Mouse (Mus musculus) testis, postnatal 14 days (tissue): Measurements from ENCODE around the gene Cox6b2.

ENCODE experiments used
- DNase-seq: peaks from one replicate; pipeline ENCODE4 v3.0.0; 2021; ENCODE audit warnings: low spot score

Gene Cox6b2

DNA sequence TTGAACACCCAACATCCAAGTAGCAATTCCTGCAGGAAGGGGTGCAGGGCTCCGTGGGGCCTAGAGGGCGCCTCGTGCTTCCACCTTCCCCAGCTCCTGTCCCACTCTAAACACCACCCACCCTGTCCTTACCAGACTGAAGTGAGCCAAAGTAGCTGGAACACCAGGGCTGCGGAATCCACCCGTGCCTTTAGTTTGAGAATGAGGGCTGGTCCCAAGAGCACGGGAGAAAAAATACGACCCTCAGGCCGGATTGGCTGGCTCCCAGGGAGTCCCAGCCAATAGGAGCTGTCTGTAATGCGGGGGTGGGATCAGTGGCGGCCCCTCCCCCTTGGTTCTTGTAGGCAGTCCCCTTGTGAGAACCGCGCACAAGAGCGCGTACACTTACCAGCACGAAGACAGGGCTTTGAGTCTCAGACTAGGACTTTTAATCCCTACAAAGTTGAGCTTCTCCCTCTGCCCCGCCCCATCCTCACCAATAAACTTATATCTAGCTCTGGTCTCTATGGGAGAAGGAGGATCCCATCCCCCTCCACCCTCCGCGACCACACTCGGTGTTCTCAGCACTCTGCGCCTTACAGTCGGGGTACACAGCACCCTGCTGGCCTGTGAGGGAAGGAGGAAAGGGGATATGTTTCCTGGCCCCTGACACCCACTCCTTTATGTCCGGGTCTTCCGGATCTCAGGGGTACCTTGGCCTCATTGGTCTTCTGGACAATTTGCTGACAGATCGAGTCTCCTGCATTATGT lies at the start of gene Cox6b2:
Cox6b2 (minus strand) TSS at position 274 of the 750 bp plus-strand sequence.
- peak; percentile 92 for DNase-seq

DNA sequence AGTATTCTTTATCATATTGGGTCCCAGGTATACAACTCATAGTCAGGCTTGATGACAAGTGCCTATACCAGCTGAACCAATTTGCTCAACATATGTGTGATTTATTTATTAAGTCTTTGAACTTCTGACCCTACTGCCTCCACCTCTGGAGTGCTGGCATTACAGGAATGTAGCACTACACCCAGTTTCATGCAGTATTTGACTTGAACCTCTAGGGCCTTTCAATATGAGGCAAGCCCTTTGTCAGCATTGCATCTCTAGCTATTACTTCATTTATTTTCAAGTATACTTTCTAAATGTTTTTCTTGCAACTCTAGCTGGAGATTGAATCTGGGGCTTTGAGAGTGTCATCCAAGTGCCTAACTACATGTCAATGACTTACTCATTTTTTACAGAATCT lies 49.4 kb upstream of the Cox6b2 start:
- DNase-seq: no peak

DNA sequence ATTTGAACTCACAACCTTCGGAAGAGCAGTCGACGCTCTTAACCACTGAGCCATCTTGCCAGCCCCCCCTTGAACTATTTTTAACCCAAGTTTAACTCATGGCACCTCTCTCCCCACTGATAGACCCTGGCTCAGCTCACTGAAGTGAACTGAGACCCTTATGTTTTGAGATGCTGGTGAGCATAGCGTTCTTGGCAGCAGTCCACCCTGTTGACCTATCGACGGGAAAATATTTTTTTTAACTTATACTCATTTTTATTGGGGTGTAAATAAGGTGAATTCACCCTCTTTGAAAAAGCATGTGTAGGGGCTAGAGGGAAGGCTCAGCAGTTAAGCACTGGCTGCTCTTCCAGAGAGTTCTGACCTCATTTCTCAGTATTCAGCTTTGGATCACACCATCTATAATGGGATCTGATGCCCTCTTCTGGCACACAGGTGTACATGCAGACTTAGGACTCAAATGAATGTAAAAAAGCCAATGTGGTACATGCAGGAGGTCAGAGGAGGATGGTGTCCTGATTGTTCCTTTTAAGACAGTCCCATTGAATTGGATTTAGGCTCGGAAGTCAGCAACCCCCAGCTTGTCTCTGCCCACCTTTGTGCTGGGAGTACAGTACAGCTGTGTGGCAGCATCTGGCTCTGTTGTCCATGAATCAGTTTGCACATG lies 43.0 kb upstream of the Cox6b2 start:
- no peak for DNase-seq

DNA sequence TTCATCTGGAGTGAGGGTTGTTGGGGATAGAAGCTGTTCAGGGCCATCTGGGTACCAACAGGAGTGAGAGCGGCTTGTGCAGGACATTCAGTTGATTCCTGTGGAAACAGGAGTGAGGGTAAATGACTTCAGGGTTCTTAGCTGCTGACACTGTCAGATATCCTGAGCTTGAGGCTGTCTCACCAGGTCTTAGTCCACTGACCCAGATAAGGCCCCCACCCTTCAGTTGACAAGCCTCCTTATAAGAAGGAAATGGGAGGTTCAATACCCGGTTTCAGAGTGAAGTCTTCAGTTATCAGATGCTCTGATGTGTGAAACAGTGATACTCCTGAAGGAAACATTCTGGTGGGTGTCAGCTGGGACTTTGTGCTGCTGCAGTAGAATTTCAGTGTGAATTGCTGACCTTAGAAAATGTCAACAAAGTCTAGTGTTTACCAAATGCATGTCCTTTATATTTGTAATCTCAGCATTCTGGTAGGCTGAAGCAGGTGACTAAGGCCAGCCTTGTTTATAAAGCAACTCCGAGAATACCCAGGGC lies 41.8 kb upstream of the Cox6b2 start:
- DNase-seq: no peak

DNA sequence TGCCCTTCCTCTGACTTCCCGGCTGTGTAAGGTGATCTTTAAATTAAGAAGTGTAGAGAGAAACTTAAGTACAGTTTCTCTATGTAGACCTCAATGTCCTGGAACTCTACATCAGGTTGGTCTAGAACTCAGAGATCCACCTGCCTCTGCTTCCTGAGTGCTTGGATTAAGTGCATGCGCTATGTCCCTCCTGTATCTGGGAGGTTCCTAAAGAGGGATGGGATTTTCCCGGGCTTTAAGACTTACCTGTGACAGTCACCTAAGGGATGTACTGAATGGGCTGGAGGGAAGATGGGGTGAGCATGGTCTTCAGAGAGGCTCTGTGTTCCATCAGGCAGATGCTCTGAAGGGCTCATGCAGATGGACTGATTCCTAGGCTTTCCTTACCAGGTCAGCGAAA lies 40.8 kb upstream of the Cox6b2 start:
- no peak for DNase-seq

DNA sequence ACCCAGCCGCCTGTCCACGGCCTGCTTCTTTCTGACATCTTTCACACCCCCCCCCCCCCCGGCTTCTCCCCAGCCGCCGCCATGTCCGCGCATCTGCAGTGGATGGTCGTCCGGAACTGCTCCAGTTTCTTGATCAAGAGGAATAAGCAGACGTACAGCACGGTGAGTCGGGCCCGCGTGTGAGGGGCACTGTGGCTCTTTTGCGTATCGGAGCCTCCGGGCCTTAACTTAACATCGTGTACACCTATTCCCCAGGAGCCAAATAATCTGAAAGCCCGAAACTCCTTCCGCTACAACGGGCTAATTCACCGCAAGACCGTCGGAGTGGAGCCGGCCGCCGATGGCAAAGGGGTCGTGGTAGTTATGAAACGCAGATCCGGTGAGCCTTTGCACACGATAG lies 40.4 kb upstream of the Cox6b2 start:
- peak; percentile 37 for DNase-seq

DNA sequence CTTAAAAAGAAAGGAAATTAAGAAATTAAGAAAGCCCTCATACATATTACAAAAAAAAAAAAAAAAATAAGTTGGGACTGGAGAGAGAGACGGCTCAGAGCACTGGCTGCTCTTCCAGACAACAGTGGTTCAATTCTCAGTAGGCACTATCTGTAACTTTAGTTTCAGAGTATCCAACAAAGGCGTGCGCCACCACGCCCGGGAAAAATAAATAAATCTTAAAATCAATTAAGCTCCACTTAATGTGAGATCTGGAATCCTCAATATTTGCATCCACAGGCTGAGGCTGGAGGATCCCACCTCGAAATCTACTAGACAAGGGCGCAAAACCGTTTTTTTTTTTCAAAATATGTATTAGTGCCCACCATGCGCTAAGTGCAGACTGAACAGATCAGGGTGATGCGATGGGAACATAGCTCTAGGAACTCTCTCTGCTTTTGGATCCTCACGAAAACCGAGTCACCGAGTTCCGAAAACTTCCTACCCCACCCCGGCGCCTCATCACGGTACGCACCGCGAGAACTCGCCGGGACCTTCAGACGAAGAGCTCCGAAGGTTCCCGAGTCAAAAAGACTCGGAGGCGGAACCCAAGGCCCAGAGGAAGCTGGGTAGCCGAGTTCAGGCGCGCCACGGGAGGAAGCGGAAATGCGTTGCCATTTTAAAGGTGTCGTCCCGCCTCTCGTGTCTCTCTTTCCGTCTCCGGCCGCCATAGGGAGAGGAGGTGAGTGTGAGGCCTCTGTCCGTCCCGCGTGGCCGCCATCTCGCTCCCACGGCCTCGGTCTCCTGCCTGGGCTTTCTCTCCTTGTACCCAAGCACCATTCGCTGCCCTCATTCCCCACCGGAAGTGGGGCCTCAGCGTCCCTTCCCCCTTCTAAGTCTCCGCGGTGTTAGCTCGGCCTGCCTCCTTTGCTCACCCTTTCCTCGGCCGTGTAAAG lies 39.7 kb upstream of the Cox6b2 start, which contains the start of gene Rpl28:
Rpl28 (plus strand) TSS at position 597 of the 935 bp plus-strand sequence.
- peak; percentile 95 for DNase-seq

DNA sequence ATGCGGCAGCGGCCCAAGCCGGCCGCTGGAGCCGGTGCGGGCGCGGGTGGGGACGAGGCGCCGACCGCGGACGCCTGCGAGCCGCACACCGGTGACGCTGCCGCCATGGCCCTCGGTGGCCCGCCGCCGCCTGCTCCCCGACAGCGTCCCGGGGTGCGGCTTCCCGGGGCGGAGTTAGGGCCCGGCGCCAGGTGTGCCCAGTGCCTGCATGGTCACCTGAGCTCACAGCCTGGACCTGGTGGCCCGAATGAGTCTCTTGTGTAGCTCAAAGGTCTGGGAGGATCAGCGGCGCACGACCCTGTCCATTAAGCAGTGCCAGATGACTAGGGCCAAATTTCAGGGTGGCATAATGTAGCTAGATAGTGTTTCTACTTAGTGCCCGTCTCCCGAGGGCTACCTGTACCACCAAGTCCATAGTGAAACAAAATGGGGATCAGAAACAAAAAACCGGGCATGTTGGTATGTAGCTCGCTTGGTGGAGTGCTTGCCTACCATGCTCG lies 36.6 kb upstream of the Cox6b2 start, which contains the start of gene Tmem238:
Tmem238 (minus strand) TSS at position 221 of the 500 bp plus-strand sequence.
- peak; percentile 38 for DNase-seq

DNA sequence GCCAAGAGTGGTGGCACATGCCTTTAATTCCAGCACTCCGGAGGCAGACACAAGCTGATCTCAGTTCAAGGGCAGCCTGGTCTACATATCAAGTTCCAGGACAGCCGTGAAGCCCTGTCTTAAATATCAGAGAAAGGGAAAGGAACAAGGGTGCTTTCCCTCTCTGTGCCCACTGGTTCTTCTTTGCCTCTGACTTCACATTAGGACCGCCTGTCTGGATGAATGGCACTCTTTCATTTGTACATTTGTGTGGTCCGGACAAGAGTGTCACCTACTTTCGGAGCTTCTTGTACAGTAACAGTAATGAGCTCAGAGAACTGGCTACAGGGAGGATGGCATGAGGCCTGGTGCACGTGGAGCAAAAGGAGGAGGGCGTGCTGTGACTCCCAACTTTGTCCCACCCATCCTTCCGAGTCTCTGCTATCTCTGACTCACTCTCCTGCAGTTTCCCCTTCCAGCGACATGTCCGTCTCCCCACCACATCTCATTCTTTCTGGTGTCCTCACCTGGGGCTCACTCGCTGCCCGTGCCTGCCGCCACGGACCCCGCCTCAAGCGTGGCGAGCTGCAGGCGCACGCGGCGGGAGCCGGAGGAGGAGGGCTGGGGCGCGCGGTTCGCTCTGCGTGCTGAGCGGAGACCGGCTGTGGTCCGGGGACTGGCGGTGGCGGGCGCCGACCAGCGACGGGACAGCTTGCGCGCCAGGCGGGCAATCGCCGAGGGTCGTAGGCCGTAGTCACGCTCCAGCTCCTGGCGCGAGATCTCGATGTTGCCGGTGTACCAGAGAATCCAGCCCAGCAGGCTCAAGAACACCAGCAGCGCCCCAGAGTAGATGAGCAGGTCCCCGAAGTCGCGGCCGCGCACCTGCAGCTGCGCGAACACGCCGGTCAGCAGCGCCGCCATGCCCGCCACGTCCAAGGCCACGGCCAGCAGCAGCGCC lies 35.9 kb upstream of the Cox6b2 start:
- DNase-seq: peak; percentile 65

DNA sequence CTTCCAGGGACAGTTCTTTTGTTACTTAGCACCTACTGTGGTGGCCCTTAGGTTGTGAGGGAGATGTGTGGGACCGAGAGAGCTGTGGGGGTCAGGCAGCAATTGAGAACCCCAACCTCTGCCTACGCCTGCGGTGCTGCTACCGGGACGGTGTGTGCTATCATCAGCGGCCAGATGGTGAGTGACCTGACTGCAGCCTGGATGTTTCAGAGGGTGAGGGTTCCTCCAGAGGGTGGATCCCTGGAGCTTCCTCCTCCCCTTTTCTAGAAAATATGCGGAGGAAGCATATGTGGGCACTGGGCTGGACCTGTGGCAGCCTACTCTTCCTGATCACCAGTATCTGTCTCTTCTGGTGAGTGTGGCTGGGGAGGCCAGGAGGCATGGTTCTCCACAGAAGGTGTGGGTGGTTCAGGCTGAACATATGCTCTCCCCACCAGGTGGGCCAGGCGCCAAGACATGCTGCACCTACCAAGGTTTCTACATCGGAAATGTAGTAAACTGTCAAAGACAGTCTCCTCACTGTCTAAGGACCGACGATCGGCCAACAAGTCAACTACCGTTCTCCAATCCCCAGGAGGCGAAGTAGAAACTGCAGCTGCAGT lies 30.9 kb upstream of the Cox6b2 start:
- no peak for DNase-seq

DNA sequence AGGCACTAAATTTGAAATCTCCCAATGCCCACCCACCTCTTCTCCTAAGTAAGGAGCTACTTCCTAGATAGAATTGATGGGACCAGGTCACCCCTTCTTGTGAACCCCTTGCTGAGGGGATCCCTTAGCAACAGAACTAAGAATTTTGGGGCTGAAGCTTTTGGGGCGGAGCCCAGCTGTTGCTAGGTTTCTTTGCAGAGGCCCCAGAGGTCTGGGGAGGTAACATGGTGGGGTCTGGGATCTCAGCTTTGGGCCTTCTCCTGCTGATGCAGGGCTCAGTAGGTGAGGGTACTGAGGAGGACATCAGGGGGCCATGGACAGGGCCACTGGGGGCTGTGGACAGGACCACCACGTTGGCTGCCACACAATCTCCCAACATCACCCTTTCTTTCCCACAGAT lies 29.9 kb upstream of the Cox6b2 start, which contains the start of the genes Il11 and Tmem190:
Il11 (minus strand) TSS at position 101 of the 400 bp plus-strand sequence.
Tmem190 (plus strand) TSS at position 179 of the 400 bp plus-strand sequence.
- DNase-seq: no peak

DNA sequence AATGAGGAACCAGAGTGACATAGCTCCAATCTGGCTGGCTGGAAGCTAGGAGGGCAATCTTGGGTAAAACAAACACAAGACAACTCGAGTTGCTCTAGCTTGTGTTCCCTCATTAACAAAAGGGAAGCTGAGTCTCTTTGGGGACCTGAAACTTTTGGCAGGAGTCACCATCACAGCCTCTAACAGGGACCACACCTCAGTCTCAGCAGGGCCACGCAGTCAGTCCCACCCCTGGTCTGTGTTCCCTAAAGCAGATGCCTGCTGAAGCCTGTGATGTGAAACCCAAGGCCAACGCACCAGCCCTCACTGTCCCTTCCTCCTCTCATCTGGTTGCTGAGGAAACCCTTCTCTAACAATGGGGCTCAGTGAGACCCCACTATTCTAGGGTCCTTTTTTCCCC lies 29.2 kb upstream of the Cox6b2 start:
- no peak for DNase-seq

DNA sequence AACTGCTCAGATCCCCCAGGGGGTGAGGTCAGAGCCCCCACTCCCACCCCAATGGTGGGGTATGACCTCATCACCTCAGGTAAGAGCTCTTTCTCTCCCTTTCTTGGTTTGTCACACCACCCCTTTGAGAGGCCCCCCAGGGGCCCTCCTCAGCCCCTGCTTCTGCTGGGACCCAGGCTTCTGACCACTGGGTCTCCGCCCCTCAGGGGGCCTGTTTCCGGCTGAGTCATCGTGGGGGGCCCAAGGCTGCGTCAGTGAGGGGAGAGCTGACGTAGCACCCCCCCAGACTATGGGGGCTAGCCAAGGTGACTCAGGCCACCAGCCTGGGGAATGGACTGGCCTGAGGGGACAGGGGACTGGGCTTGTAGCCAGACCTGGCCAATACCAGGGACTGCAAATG lies 27.0 kb upstream of the Cox6b2 start:
- no peak for DNase-seq

DNA sequence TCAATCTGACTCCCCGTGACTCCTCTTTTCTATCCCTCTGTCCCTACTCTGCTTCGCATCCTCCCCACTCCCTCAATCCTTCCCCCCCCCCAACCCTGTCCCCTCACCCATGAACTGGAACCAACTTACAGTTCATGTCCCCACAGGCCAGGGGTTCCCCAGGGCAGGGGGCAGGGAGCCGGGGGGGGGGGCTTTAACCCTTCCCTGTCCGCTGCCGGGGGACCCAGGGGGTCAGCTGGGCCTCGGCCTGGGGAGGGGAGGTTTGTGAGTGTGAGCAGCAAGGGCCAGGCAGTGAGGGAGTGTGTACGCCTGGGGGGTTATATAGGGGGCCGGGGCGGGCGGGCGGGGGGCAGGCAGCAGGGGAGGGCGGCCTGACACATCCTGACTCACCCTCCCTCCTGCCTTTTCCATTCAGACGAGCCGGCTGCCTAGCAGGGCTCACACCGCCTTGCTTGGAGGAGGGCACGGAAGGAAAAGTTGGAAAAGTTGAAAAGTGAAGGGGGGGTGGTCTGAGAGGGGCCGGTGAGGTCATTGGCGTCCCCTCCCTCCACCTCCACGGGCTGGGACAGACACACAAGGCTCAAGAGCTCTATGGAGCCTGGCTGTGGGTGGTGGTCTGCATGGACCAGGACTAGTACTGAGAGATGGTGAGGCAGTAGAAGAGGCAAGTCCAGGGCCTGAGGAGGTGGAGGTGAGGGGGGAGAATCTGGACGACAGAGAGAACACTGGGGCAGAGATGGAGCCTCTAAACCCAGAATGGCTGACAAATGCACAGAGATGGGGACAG lies 25.1 kb upstream of the Cox6b2 start:
- no peak for DNase-seq

DNA sequence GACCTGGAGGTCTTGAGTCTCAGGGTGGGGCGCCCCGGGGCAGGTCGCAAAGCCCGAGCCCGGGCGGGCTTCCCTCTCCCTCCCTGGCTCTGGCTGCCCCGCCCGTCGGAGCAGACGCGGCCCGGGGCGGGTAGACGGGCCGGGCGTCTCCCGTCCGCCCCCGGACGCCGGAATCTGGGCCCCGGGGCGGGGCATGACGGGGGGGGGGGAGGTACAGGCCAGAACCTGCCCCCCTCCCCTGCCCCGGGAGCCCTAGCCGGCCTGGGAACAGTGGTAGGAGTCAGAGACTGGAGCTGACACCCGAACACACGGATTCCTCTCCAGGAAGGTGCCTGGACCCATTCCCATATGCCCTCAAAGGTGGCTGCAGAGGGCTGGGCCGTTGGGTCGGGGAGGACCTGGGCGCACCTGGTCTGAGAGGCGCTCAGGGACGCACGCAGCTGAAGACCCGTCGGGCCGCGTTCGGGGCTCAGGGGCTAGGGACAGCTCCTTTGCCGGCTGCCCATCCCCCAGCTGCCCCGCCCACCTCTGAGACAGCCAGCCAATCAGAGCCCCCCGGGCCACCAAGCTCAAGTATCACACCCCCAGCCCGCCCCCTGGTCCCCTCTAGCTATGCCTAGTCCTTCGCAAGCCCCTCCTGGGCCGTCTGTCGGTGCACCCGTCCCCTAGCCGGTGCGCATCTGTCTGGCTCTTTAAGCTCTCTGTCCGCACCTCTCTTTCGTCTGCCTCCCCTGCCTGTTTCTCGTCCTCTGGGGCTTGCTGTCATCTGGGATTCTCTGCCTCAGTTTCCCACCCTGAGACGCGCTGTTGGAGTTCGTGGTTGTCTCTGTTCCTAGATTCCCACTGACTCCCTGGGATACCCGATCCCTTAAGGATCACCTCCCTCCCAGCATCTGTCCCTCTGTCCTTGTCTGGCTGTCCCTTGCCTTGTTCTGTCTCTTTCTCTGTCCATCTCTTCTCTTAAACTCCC lies 24.3 kb upstream of the Cox6b2 start:
- peak; percentile 70 for DNase-seq

DNA sequence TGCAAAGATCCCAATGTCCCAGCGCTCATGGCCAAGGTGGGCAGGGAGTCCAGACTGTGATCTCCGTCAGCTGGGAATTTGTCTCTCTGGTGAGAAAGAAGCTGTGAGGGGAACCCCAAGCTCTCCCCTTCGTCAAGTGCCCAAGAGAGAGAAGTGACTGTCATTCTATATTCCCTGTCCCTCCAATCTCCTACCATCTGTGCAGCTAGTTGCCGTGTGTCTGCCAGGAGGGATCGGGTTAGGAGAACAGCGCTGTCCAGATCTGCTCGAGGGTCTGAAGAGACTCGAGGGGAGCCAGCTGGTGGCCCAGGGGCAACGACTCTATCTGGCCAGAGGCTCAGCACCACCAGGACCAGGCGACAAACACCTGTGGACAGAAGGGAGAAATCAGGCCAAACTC lies 23.2 kb upstream of the Cox6b2 start:
- DNase-seq: no peak

DNA sequence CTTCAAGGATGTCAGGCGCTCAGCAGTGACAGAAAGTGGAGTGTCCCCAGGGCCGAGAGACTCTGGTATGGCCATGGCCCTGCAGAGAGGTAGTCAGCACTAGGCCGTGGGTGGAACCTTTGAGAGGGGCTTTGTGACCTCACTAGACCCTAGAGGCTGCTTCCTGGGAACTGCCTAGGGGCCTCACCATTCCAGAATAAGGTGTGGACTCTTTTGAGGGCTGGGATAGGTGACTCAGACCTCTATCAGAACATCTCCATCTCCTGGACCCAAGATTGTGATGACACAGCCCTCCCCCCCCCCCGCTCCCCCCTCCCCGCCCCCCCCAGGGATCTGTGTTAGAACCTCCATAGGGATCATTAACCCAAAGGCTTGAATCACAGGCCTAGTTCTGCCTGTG lies 18.3 kb upstream of the Cox6b2 start, which contains the start of gene Fam71e2:
Fam71e2 (minus strand) TSS at position 101 of the 400 bp plus-strand sequence.
- DNase-seq: no peak
